Mouse (Mus musculus) olfactory bulb, adult 2 months (tissue): Measurements from ENCODE around the gene Mblac2.

Experiments
- CTCF ChIP-seq: fragments of 200-500 bp; IDR thresholded peaks from 2 replicates; pipeline ENCODE4 v1.5.1; 2012; ENCODE audit warnings: low read depth, mild to moderate bottlenecking, low read length, moderate library complexity; ENCODE audit not compliant: insufficient read depth
- POLR2A ChIP-seq: fragments of 200-500 bp; IDR thresholded peaks from 2 replicates; pipeline ENCODE4 v1.6.1; 2012; ENCODE audit warnings: mild to moderate bottlenecking, low read depth, low read length, moderate library complexity; ENCODE audit not compliant: insufficient read depth

DNA sequence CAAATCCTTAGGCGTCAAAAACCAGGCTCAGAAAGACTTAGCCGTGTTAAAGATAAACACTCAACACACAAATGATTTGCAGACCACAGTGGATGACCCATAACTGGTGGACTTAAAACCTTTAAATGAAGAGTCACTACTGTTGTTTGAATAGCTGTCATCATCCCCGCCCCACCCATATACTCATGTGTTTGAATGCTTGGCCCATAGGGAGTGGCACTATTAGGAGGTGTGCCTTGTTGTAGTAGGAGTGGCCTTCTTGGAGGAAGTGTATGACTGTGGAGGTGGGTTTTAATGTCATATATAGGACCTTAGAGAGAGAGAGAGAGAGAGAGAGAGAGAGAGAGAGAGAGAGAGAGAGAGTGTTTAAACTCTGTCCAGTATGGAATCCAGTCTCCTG is 28.0 kb upstream of the Mblac2 start:
- TF ChIP-seq CTCF: no peak
- TF ChIP-seq POLR2A: no peak
